Mouse (Mus musculus) olfactory bulb, adult 2 months (tissue): ENCODE measurements around the gene Gpr142.

ENCODE experiments used
- CTCF ChIP-seq: fragments of 200-500 bp; IDR thresholded peaks from 2 replicates; pipeline ENCODE4 v1.5.1; 2012; ENCODE audit warnings: low read depth, mild to moderate bottlenecking, low read length, moderate library complexity; ENCODE audit not compliant: insufficient read depth
- POLR2A ChIP-seq: fragments of 200-500 bp; IDR thresholded peaks from 2 replicates; pipeline ENCODE4 v1.6.1; 2012; ENCODE audit warnings: mild to moderate bottlenecking, low read depth, low read length, moderate library complexity; ENCODE audit not compliant: insufficient read depth

DNA sequence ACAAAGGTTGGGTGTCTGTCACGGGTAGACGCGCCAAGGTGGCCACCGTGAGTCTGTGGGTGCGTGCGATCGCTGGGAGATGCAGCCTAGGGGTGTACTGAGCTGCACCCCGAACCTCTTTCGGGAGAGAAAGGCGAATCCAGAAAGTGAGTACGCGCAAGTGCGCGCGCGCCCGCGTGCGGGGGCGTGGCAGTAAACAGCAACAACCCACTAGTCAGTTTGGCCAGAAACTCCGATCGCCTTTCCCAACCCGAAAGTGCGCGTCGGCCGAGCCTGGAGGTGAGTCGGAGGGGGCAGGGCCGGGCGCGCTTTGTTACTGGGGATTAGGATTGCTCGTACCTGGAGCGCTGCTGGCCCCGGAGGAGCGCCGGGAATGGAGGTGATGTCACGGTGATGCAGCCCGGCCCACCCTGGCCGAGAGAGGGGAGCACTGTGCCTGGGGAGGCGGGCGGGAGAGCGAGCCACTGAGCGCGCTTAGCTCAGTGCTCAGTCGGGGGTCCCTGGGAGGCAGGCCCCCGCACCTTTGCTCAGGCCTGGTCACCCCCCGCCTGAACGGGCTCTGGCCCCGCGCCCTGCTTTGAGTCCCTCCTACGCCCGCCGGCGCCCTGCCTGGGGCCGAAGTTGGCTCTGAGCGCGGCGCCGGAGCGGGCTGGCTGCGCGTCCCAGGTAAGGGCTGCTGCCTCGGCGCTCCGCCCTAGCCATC, 53.0 kb downstream of the Gpr142 start:
- TF ChIP-seq CTCF = no peak
- TF ChIP-seq POLR2A = no peak
